Mouse (Mus musculus) thymus, adult 2 months (tissue): ENCODE results near the gene Pim1.

ENCODE experiments used
- CTCF ChIP-seq: fragments of 200-500 bp; IDR thresholded peaks from 2 replicates; pipeline ENCODE4 v1.5.1; 2012; ENCODE audit warnings: mild to moderate bottlenecking, control low read depth, low read length, moderate library complexity, borderline replicate concordance; ENCODE audit not compliant: control insufficient read depth, poor library complexity, insufficient read depth; ENCODE audit errors: extremely low read depth
- POLR2A ChIP-seq: fragments of 200-500 bp; IDR thresholded peaks from 2 replicates; pipeline ENCODE4 v1.6.1; 2012; ENCODE audit warnings: mild to moderate bottlenecking, low read length, control low read depth, moderate library complexity; ENCODE audit not compliant: control insufficient read depth, poor library complexity, insufficient read depth; ENCODE audit errors: extremely low read depth

DNA sequence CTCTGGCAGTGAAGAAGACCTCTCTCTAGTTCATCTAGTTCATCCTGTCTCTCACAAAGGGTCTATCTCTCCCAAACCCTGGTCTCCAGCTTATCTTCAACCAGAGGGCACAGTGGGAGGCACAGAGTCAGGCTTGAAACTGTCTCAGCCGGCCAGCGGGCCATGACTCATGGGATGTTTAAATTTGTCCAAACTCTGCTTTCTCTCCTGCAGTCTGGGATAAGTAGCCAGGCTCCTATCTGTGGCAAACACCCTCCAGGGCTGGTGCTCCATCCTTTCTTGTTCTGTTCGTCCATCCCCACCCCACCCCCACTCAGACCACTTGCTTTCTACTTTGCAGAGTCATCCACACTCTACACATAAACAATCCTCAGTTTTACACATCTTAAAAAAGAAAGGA lies 43.2 kb upstream of the Pim1 start:
- no peak for TF ChIP-seq CTCF
- TF ChIP-seq POLR2A = no peak
